Mouse (Mus musculus): Measurements from ENCODE around the gene Pik3cd.

The Pik3cd gene

GRCm38 (mm10) chr4:149724916-149725470, 22.6 kb upstream of the Pik3cd start:
- DNase-seq (ENCODE audit: low spot score in 2 of 2) = no peak

GRCm38 (mm10) chr4:149723855-149724731, 21.7 kb upstream of the Pik3cd start:
- no peak for DNase-seq (ENCODE audit: low spot score in 2 of 2)

DNA sequence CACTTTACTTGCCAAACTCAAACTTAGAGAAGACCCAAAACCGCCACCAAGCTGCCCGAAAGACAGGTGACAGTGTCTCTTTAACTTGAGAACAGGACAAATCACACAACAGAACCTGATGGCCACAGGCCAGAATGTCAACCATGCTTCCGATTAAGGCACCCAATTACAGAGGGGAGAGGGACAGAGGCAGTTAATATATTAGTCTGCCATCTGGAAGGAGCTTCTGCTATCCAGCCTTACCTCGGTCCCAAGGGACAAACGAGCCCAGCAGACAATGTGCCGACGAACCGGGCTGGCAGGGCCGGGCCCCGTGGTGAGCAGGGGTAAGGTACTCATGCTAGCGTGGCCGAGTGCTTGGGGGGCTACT, 20.6 kb upstream of the Pik3cd start:
- DNase-seq (ENCODE audit: low spot score in 2 of 2) = no peak

DNA sequence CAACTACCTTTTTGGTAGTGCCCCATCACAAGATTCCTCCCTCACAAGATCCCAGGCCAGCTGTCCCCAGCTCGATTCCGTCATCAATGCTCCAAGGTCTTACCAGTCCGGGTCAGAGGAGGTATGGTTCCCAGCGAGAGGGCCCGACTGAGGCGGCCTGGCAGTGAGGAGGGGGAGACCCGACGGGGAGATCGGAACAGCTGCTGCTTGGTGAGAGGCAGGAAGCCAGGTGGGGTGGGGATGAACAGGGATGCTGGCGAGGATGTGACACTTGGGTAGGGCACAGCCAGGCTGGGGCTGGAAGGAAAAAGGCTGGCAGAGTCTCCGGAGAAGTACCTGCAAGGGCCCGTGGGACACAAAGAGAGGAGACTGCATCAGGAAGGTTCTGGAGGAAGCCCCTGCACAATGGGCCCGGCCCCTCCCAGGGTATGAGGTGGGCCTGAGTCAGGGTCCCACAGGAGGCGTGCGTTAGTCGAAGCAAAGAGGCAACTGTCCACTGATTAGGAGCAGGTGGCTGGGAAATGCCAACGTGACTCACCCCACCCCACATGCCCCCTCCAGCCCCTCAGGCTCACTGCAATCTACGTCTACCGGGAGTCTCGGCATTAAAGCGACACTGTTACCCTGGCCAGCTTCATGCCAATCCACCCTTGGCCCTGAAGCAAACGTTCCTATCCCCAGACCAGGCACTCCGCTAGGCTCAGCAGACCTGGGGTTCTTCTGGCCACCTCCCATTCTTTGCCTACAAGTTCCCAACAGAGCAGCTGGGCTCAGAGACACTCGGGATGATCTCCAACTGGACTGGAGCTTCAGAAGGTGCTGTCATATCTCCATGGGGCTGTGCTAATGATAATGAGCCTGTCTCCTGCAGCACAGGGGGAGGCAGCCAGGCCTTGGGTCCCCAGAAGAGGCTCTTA, 20.0 kb upstream of the Pik3cd start:
- DNase-seq (ENCODE audit: low spot score in 2 of 2) = no peak

DNA sequence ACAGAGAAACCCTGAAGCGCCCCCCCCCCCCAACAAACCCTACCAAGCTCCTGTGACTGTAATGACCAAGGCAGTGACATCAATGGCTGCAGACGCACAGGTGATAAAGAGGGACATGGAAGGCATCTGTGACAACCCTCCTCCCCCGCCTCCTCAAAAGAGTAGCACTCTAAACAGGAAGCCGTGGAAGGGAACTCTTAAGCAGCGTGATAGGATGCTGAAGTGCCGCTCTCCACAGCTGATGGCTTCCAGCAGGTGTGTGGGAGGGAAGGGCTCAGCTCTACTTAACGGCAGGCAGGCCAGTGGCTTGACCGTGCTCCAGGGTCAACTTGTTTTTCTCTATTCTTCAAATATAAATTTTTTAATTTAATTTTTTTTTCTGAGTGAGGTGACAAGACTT, 18.8 kb upstream of the Pik3cd start:
- no peak for DNase-seq (ENCODE audit: low spot score in 2 of 2)

- no peak for DNase-seq (ENCODE audit: low spot score in 2 of 2)
Measured at GRCm38 (mm10) chr4:149719686-149720085, 17.3 kb upstream of the Pik3cd start.

DNA sequence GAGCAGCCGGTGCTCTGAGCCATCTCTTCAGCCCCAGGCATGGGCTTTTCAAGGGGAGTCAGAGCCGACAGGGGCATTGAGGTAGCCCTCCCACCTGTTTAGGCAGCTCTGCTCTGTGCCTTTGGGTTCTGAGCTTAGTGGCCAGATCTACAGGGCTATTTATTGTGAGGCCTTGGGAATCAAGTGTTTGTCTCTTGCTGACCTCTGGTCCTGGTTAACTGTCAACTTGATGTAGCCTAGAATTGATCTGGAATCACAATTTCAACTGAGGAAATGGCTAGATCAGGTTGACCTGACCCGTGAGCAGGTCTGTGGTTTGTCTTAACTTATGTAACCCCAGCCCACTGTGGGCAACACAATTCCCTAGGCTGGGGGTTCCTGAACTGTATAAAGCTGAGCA, 12.2 kb upstream of the Pik3cd start:
- no peak for DNase-seq (ENCODE audit: low spot score in 2 of 2)

GRCm38 (mm10) chr4:149711955-149712354, 9.6 kb upstream of the Pik3cd start:
- no peak for DNase-seq (ENCODE audit: low spot score in 2 of 2)

- no peak for DNase-seq (ENCODE audit: low spot score in 2 of 2)
Measured at GRCm38 (mm10) chr4:149711485-149711884, 9.1 kb upstream of the Pik3cd start.

DNA sequence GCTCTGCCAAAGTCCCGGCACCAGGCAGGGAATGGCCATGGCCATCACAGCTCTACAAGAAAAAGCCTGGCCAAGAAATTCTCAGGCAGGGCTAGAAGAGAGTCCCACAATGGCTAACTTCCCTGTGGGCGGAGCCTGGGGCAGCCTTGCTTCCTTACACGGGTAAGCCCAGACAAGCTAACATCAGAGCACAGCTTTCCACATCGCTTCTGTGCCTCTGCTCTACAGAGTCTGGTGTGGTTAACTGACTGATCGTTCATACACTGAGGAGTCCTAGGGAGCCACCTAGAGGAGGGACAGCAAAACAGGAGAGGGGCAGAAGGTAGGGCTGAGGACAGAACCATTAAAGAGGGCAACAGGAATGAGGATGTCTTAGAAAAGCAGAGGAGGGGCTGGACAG, 8.1 kb upstream of the Pik3cd start:
- no peak for DNase-seq (ENCODE audit: low spot score in 2 of 2)

DNA sequence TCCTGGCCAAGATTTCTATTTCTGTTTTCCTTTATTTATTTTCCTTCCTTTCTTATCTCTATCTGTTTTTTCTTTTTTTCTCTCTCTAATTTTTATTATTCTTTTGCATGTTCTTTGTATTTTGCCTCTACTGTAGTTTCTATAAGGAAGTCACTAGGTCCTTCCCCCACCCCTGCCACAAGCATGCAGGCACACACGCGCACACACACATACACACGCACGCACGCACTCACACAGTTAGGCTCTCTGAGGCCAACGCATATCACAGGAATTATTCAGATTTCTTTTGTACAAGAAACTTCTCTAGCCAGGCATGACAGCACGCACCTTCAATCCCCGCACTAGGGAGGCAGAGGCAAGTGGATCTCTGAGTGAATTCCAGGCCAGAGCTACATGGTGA, 3.6 kb upstream of the Pik3cd start:
- DNase-seq (ENCODE audit: low spot score in 2 of 2) = no peak

- DNase-seq (ENCODE audit: low spot score in 2 of 2) = no peak
Measured at GRCm38 (mm10) chr4:149705298-149705697, 2.9 kb upstream of the Pik3cd start.

DNA sequence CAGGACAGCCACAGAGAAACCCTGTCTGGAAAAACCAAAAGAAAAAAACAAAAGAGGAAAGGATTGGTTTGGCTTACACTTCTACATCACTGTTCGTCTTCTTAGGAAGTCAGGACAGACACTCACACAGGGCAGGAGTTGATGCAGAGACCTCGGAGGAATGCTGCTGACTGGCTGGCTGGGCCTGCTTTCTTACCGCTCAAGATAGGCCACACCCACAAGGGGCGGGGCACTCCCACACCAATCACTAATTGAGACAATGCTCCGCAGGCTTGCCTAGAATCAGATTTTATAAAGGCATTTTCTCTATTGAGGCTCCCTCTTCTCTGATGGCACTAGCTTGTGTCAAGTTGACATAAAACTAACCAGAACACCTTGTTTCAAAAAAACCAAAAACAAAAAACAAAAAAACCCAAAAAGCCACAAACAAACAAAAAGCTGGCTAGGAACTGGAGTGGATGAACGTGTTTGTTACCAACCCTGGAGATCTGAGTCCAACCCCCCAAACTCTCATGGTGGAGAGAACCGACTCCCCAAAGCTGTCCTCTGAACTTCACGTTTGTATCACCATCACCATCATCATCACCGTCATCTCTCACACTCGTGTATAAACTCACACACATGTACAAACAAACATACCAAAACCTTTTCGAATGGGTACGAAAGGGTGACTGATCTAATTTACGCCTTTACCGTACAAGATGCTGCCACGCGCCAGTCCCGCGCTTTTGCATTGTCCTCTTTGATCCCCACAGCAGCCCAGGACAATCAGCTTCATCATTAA, 753 bp downstream of the Pik3cd start:
- DNase-seq (ENCODE audit: low spot score in 2 of 2) = no peak

GRCm38 (mm10) chr4:149699953-149700352, 2.4 kb downstream of the Pik3cd start:
- no peak for DNase-seq (ENCODE audit: low spot score in 2 of 2)

DNA sequence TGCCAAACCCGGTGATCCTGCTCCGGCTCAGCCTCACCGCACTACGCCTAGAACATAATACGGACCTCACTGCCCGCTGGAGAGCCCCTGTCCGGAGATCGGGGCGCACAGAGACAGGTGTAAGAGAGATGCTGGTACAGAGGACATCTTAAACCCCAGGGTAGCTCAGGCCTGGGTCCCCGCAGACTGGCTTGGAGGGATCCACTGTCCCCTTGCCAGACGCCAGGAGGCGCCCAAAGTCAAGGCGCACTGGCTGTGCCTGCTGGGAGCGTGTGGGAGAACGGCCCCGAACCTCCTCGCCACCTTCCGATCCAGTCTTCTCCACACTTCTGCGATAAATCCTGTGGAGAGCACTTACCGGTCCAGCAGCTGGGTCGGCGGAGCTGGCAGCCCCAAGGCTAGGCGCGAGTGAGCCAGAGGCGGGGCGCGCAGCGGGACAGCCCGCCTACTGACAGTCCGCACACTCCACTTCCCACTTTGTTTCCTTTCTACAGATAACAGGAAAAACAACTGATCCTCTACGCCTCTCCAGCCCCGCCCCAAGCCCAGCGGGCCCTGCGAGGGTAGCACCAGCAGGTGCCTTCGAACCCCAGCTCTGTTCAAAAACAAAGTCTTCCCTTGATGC, 4.1 kb downstream of the Pik3cd start:
- no peak for DNase-seq (ENCODE audit: low spot score in 2 of 2)

- DNase-seq (ENCODE audit: low spot score in 2 of 2) = no peak
Measured at GRCm38 (mm10) chr4:149697506-149698196, 4.7 kb downstream of the Pik3cd start.

GRCm38 (mm10) chr4:149696189-149696971, 6.0 kb downstream of the Pik3cd start:
- DNase-seq (ENCODE audit: low spot score in 2 of 2) = no peak

- DNase-seq (ENCODE audit: low spot score in 2 of 2) = no peak
Measured at GRCm38 (mm10) chr4:149691368-149691767, 11.0 kb downstream of the Pik3cd start.

DNA sequence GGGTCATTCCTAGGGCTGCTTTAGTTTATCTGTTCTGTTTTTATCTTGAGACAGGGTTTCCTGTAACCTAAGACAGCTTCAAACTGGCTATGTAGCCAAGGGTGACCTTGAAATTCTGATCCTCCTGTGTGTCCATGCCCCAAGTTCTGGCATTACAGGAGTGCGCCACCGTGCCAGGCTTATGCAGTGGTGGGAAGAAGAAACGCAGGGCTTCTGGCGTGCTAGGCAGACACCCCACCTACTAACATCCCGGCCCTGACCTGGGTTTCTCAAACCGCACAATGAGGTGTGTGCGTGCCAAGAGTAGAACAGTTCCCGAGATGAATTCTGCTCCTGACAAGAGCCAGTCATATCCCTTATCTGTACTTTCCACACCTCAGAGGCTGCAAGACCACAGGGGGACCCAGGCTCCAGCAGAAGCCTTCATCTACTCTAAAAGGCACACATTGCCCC, 11.5 kb downstream of the Pik3cd start:
- no peak for DNase-seq (ENCODE audit: low spot score in 2 of 2)

Data from frontal cortex, postnatal 25 days (tissue).